Mouse (Mus musculus) bone marrow macrophage, adult 2 months (primary cell): ENCODE results near the gene Acap1.

Source experiments
- CTCF ChIP-seq: IDR thresholded peaks from 2 replicates; pipeline ENCODE4 v1.5.1; 2012; ENCODE audit warnings: low read depth, mild to moderate bottlenecking, low read length, moderate library complexity
- POLR2A ChIP-seq: IDR thresholded peaks from 2 replicates; pipeline ENCODE4 v1.6.1; 2012; ENCODE audit warnings: mild to moderate bottlenecking, low read depth, low read length, borderline replicate concordance

- TF ChIP-seq CTCF: no peak
- TF ChIP-seq POLR2A: no peak
Measured at GRCm38 (mm10) chr11:69912716-69913530, 17.6 kb upstream of the Acap1 start.
